Mouse (Mus musculus) liver, embryonic 14.5 days (tissue): ENCODE data around the gene Rbm25. TPM values are rescaled to one million over a fixed set of nuclear protein-coding genes. Genes with fewer than 3 reads are reported as not detected.
"Not testable (repeated sequence)": the region's sequence is repeated elsewhere in the genome, so short reads cannot be mapped to it uniquely, and the experiment has no call there.

Source experiments
- ATAC-seq: fragments of 200-750 bp; cut with Nextera tagmentation; 2 replicates; pipeline ENCODE4 v1.8.0; 2017; ENCODE audit warnings: moderate number of reproducible peaks, mild to moderate bottlenecking, moderate library complexity; ENCODE audit not compliant: insufficient read depth
- DNase-seq, 3 experiments: peaks; one replicate each; pipeline ENCODE4 v3.0.0-alpha.2; 2012 to 2013; ENCODE audit warnings: low read depth in 3 of 3, low spot score in 3 of 3
- H3K27ac ChIP-seq: fragments of 300-500 bp; sonication (generic); 2 replicates; pipeline ENCODE4 v1.5.1; 2014; ENCODE audit warnings: moderate library complexity, mild to moderate bottlenecking, control low read depth, inconsistent platforms
- H3K27me3 ChIP-seq: fragments of 300-500 bp; sonication (generic); 2 replicates; pipeline ENCODE4 v1.6.1; 2014; ENCODE audit warnings: mild to moderate bottlenecking, low read length, moderate library complexity; ENCODE audit not compliant: control insufficient read depth, insufficient read depth
- H3K36me3 ChIP-seq: fragments of 300-500 bp; sonication (generic); replicated peaks from 2 replicates; pipeline ENCODE4 v1.6.1; 2014; ENCODE audit warnings: low read depth; ENCODE audit not compliant: control insufficient read depth, insufficient read depth
- H3K4me1 ChIP-seq, 2 experiments: fragments of 200-500 bp in 1 of 2; fragments of 300-500 bp in 1 of 2; sonication (generic) in 1 of 2; replicated peaks; 2 replicates each; pipeline ENCODE4 v1.6.1; 2012 to 2014; ENCODE audit warnings: antibody characterized with exemption in 1 of 2, inconsistent platforms in 1 of 2, low read length in 1 of 2; ENCODE audit not compliant: control insufficient read depth in 2 of 2, insufficient read depth in 2 of 2
- H3K4me2 ChIP-seq: fragments of 300-500 bp; sonication (generic); 2 replicates; pipeline ENCODE4 v1.6.1; 2014; ENCODE audit warnings: low read depth, mild to moderate bottlenecking, control low read depth, moderate library complexity
- H3K4me3 ChIP-seq, 2 experiments: fragments of 200-500 bp in 1 of 2; fragments of 300-500 bp in 1 of 2; sonication (generic) in 1 of 2; 2 replicates each; pipeline ENCODE4 v1.5.1; 2012 to 2014; ENCODE audit warnings: low read depth in 2 of 2, low read length in 2 of 2, mild to moderate bottlenecking in 2 of 2, control low read depth in 1 of 2, inconsistent platforms in 1 of 2, moderate library complexity in 1 of 2; ENCODE audit not compliant: insufficient read depth in 1 of 2
- H3K9ac ChIP-seq: fragments of 300-500 bp; sonication (generic); replicated peaks from 2 replicates; pipeline ENCODE4 v1.6.1; 2014; ENCODE audit warnings: mild to moderate bottlenecking, control low read depth, moderate library complexity
- H3K9me3 ChIP-seq: fragments of 300-500 bp; sonication (generic); 2 replicates; pipeline ENCODE4 v1.6.1; 2016; ENCODE audit warnings: low read length, mixed read lengths; ENCODE audit not compliant: control insufficient read depth
- CTCF ChIP-seq: IDR thresholded peaks from 2 replicates; pipeline ENCODE4 v1.5.1; 2016; ENCODE audit warnings: antibody characterized with exemption, low read depth, control low read depth
- EP300 ChIP-seq: IDR thresholded peaks from 2 replicates; pipeline ENCODE4 v1.6.1; 2016; ENCODE audit warnings: antibody characterized with exemption, low read depth
- WGBS: fragments of 180-500 bp; shearing (Covaris S2); extraction: QIAGEN DNeasy Blood & Tissue Kit; methylation state at CpG from one replicate; pipeline ENCODE4 v1.1.7; 2014; ENCODE audit not compliant: insufficient replicate concordance; 5-methylcytosine and 5-hydroxymethylcytosine counted together
- polyA plus RNA-seq, 2 experiments: library from polyadenylated mRNA; depleted of rRNA in 1 of 2; stranded (reverse) in 1 of 2; unstranded in 1 of 2; fragments of >200 nt; fragmentation: Nextera tagmentation in 1 of 2; extraction: Ambion mirVana in 1 of 2; gene quantifications; 2 replicates each; pipeline versions ENCODE4 v1.2.1 to v1.2.3; 2012 to 2014

Rbm25 gene
- polyA plus RNA-seq, 2 experiments, result 41.9 to 74.4 TPM

- Histone ChIP-seq H3K36me3 (peaks cover 2% of the 10 kb centered on the region; the same call in 1 of the 2 replicates), H3K9me3 (no peaks in the 10 kb centered on the region), H3K27me3 (no peaks in the 10 kb centered on the region), H3K27ac (no peak overlapping the region), H3K4me3 (no peak overlapping the region), H3K9ac (no peak overlapping the region), H3K4me2 (no peak overlapping the region; the same call in 1 of the 2 replicates), H3K4me1 (peaks cover 5 to 8% of the 10 kb centered on the region in 2 experiments)
- DNase-seq (no peak), ATAC-seq (no peak)
- 83% methylated on average over 9 of the region's 9 CpGs for WGBS
- TF ChIP-seq CTCF, result no peak
- TF ChIP-seq EP300, result no peak
Observed at GRCm38 (mm10) chr12:83594454-83595040, 36.5 kb upstream of the Rbm25 start.

GRCm38 (mm10) chr12:83596191-83596954 lies 34.7 kb upstream of the Rbm25 start:
- H3K36me3 ChIP-seq, result no peaks in the 10 kb centered on the region; the same call in 1 of the 2 replicates
- peak overlapping the region; percentile 77 to 95 for H3K4me3 ChIP-seq
- DNase-seq, result no peak
- H3K4me1 ChIP-seq, result peaks cover 5 to 7% of the 10 kb centered on the region in 2 experiments
- peak overlapping the region; percentile 70 for H3K4me2 ChIP-seq
- H3K9ac ChIP-seq, result peak overlapping the region; percentile 88
- H3K9me3 ChIP-seq, result no peaks in the 10 kb centered on the region
- no peaks in the 10 kb centered on the region for H3K27me3 ChIP-seq
- H3K27ac ChIP-seq, result peak overlapping the region; percentile 68
- TF ChIP-seq EP300 (no peak), CTCF (no peak)
- WGBS, result 10% methylated on average over 19 of the region's 20 CpGs
- ATAC-seq, result no peak

- TF ChIP-seq EP300, result no peak; the same call in 1 of the 2 replicates
- TF ChIP-seq CTCF, result no peak
Observed at GRCm38 (mm10) chr12:83597025-83597501, 34.0 kb upstream of the Rbm25 start, which contains the start of gene Zfyve1. Zfyve1 (minus strand) TSS chr12:83597222.

GRCm38 (mm10) chr12:83597881-83598280 lies 33.2 kb upstream of the Rbm25 start:
- TF ChIP-seq EP300, result no peak
- TF ChIP-seq CTCF, result no peak
- no peak overlapping the region for H3K9ac ChIP-seq
- no peaks in the 10 kb centered on the region for H3K9me3 ChIP-seq
- H3K36me3 ChIP-seq, result no peaks in the 10 kb centered on the region; the same call in 1 of the 2 replicates
- DNase-seq (no peak), ATAC-seq (no peak)
- peaks cover 8 to 9% of the 10 kb centered on the region in 2 experiments for H3K4me1 ChIP-seq
- no peaks in the 10 kb centered on the region for H3K27me3 ChIP-seq
- 78% methylated on average over 2 of the region's 2 CpGs for WGBS
- H3K27ac ChIP-seq, result no peak overlapping the region
- H3K4me3 ChIP-seq, result no peak overlapping the region
- no peak overlapping the region for H3K4me2 ChIP-seq

More at GRCm38 (mm10) chr12:83597025-83597501, 34.0 kb upstream of the Rbm25 start, which contains the start of gene Zfyve1:
- H3K4me1 ChIP-seq, result peaks cover 5 to 8% of the 10 kb centered on the region in 2 experiments
- peak within 1 kb of the TSS; percentile 70 for H3K4me2 ChIP-seq
- WGBS, result under 1% methylated on average over 28 of the region's 28 CpGs
- no peaks in the 10 kb centered on the region; the same call in 1 of the 2 replicates for H3K36me3 ChIP-seq
- peak within 1 kb of the TSS; percentile 68 for H3K27ac ChIP-seq
- no peaks in the 10 kb centered on the region for H3K9me3 ChIP-seq
- peak within 1 kb of the TSS; percentile 77 to 95 for H3K4me3 ChIP-seq
- peak within 1 kb of the TSS; percentile 88 for H3K9ac ChIP-seq
- DNase-seq (peak; percentile 93 to 95 (median 94)), ATAC-seq (peak; percentile 99)
- no peaks in the 10 kb centered on the region for H3K27me3 ChIP-seq

- DNase-seq (no peak), ATAC-seq (peak; percentile 47; the same call in 1 of the 2 replicates)
- no peaks in the 10 kb centered on the region for H3K36me3 ChIP-seq
- no peak overlapping the region for H3K4me3 ChIP-seq
- no peaks in the 10 kb centered on the region for H3K27me3 ChIP-seq
- H3K9me3 ChIP-seq, result no peaks in the 10 kb centered on the region
- peaks cover 8 to 10% of the 10 kb centered on the region in 2 experiments; a peak in 3 of 4 replicates for H3K4me1 ChIP-seq
- H3K4me2 ChIP-seq, result no peak overlapping the region
- WGBS, result 50% methylated on average over 5 of the region's 5 CpGs
- H3K9ac ChIP-seq, result 0 out of 2 replicates have a peak overlapping the region, but pooled peaks have one; percentile 23
- no peak for TF ChIP-seq CTCF
- 0 out of 2 replicates have a peak, but pooled peaks have one; percentile 6 for TF ChIP-seq EP300
- no peak overlapping the region for H3K27ac ChIP-seq
Observed at GRCm38 (mm10) chr12:83602285-83602684, 28.8 kb upstream of the Rbm25 start.

GRCm38 (mm10) chr12:83606411-83606810 lies 24.6 kb upstream of the Rbm25 start:
- H3K9me3 ChIP-seq, H3K36me3 ChIP-seq, H3K4me3 ChIP-seq, H3K4me1 ChIP-seq, H3K9ac ChIP-seq, DNase-seq, H3K27me3 ChIP-seq, ATAC-seq, H3K4me2 ChIP-seq, H3K27ac ChIP-seq: not testable (repeated sequence)
- WGBS, result 84% methylated on average over 2 of the region's 2 CpGs
